Mouse (Mus musculus) lung, embryonic 15.5 days (tissue): ENCODE measurements around the gene Sgsm1. TPM values are rescaled to one million over a fixed set of nuclear protein-coding genes. Genes with fewer than 3 reads are reported as not detected.

Source experiments
- ATAC-seq: fragments of 200-750 bp; cut with Nextera tagmentation; 2 replicates; pipeline ENCODE4 v1.8.0; 2017; ENCODE audit warnings: moderate number of reproducible peaks, borderline replicate concordance; ENCODE audit not compliant: low FRiP score, low TSS enrichment; ENCODE audit errors: extremely low read depth
- H3K27ac ChIP-seq: fragments of 300-500 bp; sonication (generic); 2 replicates; pipeline ENCODE4 v1.5.1; 2015; ENCODE audit warnings: moderate library complexity, mild to moderate bottlenecking, inconsistent platforms
- H3K27me3 ChIP-seq: fragments of 300-500 bp; sonication (generic); 2 replicates; pipeline ENCODE4 v1.6.1; 2015; ENCODE audit warnings: inconsistent platforms
- H3K36me3 ChIP-seq: fragments of 300-500 bp; sonication (generic); 2 replicates; pipeline ENCODE4 v1.6.1; 2015; ENCODE audit warnings: inconsistent platforms
- H3K4me1 ChIP-seq: fragments of 300-500 bp; sonication (generic); 2 replicates; pipeline ENCODE4 v1.6.1; 2015; ENCODE audit warnings: inconsistent platforms
- H3K4me2 ChIP-seq: fragments of 300-500 bp; sonication (generic); 2 replicates; pipeline ENCODE4 v1.6.1; 2015; ENCODE audit warnings: inconsistent platforms, mild to moderate bottlenecking, moderate library complexity
- H3K4me3 ChIP-seq: fragments of 300-500 bp; sonication (generic); 2 replicates; pipeline ENCODE4 v1.5.1; 2015; ENCODE audit warnings: mild to moderate bottlenecking, inconsistent platforms
- H3K9ac ChIP-seq: fragments of 300-500 bp; sonication (generic); 2 replicates; pipeline ENCODE4 v1.6.1; 2015; ENCODE audit warnings: inconsistent platforms
- H3K9me3 ChIP-seq: fragments of 300-500 bp; sonication (generic); 2 replicates; pipeline ENCODE4 v1.6.1; 2016; ENCODE audit warnings: inconsistent platforms
- WGBS: fragments of 180-500 bp; shearing (Covaris S2); methylation state at CpG from one replicate; pipeline ENCODE4 v1.1.7; 2015; 5-methylcytosine and 5-hydroxymethylcytosine counted together
- polyA plus RNA-seq: library from polyadenylated mRNA; unstranded; fragments of >200 nt; fragmentation: Nextera tagmentation; extraction: Ambion mirVana; gene quantifications from 2 replicates; pipeline ENCODE4 v1.2.1, GENCODE M21; 2015

Gene Sgsm1
- polyA plus RNA-seq, 1 experiment from 2014 or later: 5.4 TPM

GRCm38 (mm10) chr5:113309491-113310376 is 852 bp downstream of the Sgsm1 start:
- H3K36me3 ChIP-seq: no peaks in the 10 kb centered on the region
- peak overlapping the region; percentile 85 for H3K4me2 ChIP-seq
- H3K9me3 ChIP-seq: no peaks in the 10 kb centered on the region
- H3K27me3 ChIP-seq: peaks cover 29% of the 10 kb centered on the region; the same call in 1 of the 2 replicates
- H3K9ac ChIP-seq: peak overlapping the region; percentile 55; the same call in 1 of the 2 replicates
- no peak for ATAC-seq
- H3K27ac ChIP-seq: no peak overlapping the region
- 55% methylated on average over 22 of the region's 22 CpGs for WGBS
- H3K4me1 ChIP-seq: peaks cover 14% of the 10 kb centered on the region
- peak overlapping the region; percentile 55 for H3K4me3 ChIP-seq

- no peaks in the 10 kb centered on the region for H3K9me3 ChIP-seq
- no peaks in the 10 kb centered on the region for H3K36me3 ChIP-seq
- H3K27me3 ChIP-seq: peaks cover 23% of the 10 kb centered on the region; the same call in 1 of the 2 replicates
- ATAC-seq: no peak
- under 1% methylated on average over 25 of the region's 25 CpGs for WGBS
- H3K9ac ChIP-seq: no peak overlapping the region
- peak overlapping the region; percentile 13; the same call in 1 of the 2 replicates for H3K4me3 ChIP-seq
- peaks cover 11% of the 10 kb centered on the region for H3K4me1 ChIP-seq
- H3K27ac ChIP-seq: no peak overlapping the region
- peak overlapping the region; percentile 53 for H3K4me2 ChIP-seq
Measured at GRCm38 (mm10) chr5:113306750-113307477, 3.7 kb downstream of the Sgsm1 start.

- Histone ChIP-seq H3K9ac (no peak overlapping the region), H3K4me3 (no peak overlapping the region), H3K27me3 (peaks cover 9% of the 10 kb centered on the region; the same call in 1 of the 2 replicates), H3K4me2 (no peak overlapping the region), H3K36me3 (no peaks in the 10 kb centered on the region), H3K4me1 (peaks cover 6% of the 10 kb centered on the region), H3K9me3 (no peaks in the 10 kb centered on the region), H3K27ac (no peak overlapping the region)
- 79% methylated on average over 5 of the region's 5 CpGs for whole genome bisulfite sequencing
- ATAC-seq: no peak
Measured at GRCm38 (mm10) chr5:113304527-113304926, 6.1 kb downstream of the Sgsm1 start.

GRCm38 (mm10) chr5:113301841-113302240 is 8.7 kb downstream of the Sgsm1 start:
- Histone ChIP-seq H3K27me3 (no peaks in the 10 kb centered on the region), H3K27ac (no peak overlapping the region), H3K9ac (no peak overlapping the region), H3K36me3 (no peaks in the 10 kb centered on the region), H3K4me3 (no peak overlapping the region), H3K4me1 (peaks cover 18% of the 10 kb centered on the region), H3K9me3 (no peaks in the 10 kb centered on the region), H3K4me2 (no peak overlapping the region)
- ATAC-seq: no peak
- whole genome bisulfite sequencing: 19% methylated on average over 13 of the region's 13 CpGs

- H3K27ac ChIP-seq: no peak overlapping the region
- H3K4me1 ChIP-seq: peaks cover 18% of the 10 kb centered on the region
- no peaks in the 10 kb centered on the region for H3K36me3 ChIP-seq
- 51% methylated on average over 22 of the region's 22 CpGs for WGBS
- no peak overlapping the region for H3K9ac ChIP-seq
- no peaks in the 10 kb centered on the region for H3K27me3 ChIP-seq
- peak overlapping the region; percentile 13; the same call in 1 of the 2 replicates for H3K4me2 ChIP-seq
- ATAC-seq: no peak
- no peaks in the 10 kb centered on the region for H3K9me3 ChIP-seq
- H3K4me3 ChIP-seq: no peak overlapping the region
Measured at GRCm38 (mm10) chr5:113300148-113300889, 10.3 kb downstream of the Sgsm1 start.

- H3K4me1 ChIP-seq: peaks cover 18% of the 10 kb centered on the region
- H3K9me3 ChIP-seq: no peaks in the 10 kb centered on the region
- no peak overlapping the region for H3K4me3 ChIP-seq
- no peak for ATAC-seq
- no peaks in the 10 kb centered on the region for H3K27me3 ChIP-seq
- H3K4me2 ChIP-seq: no peak overlapping the region
- no peak overlapping the region for H3K9ac ChIP-seq
- no peak overlapping the region for H3K27ac ChIP-seq
- H3K36me3 ChIP-seq: no peaks in the 10 kb centered on the region
- WGBS: 40% methylated on average over 9 of the region's 9 CpGs
Measured at GRCm38 (mm10) chr5:113299433-113299832, 11.2 kb downstream of the Sgsm1 start.

- H3K36me3 ChIP-seq: no peaks in the 10 kb centered on the region
- H3K27me3 ChIP-seq: no peaks in the 10 kb centered on the region
- H3K4me1 ChIP-seq: peaks cover 18% of the 10 kb centered on the region
- H3K9me3 ChIP-seq: no peaks in the 10 kb centered on the region
- WGBS: 61% methylated on average over 6 of the region's 6 CpGs
- no peak overlapping the region for H3K27ac ChIP-seq
- H3K4me3 ChIP-seq: no peak overlapping the region
- no peak for ATAC-seq
- H3K9ac ChIP-seq: no peak overlapping the region
- H3K4me2 ChIP-seq: no peak overlapping the region
Measured at GRCm38 (mm10) chr5:113298826-113299225, 11.8 kb downstream of the Sgsm1 start.

- H3K27me3 ChIP-seq: no peaks in the 10 kb centered on the region
- peaks cover 18% of the 10 kb centered on the region for H3K4me1 ChIP-seq
- H3K4me2 ChIP-seq: peak overlapping the region; percentile 42
- no peak overlapping the region for H3K27ac ChIP-seq
- no peak for ATAC-seq
- no peak overlapping the region for H3K9ac ChIP-seq
- H3K9me3 ChIP-seq: no peaks in the 10 kb centered on the region
- 10% methylated on average over 12 of the region's 12 CpGs for WGBS
- H3K36me3 ChIP-seq: no peaks in the 10 kb centered on the region
- H3K4me3 ChIP-seq: no peak overlapping the region
Measured at GRCm38 (mm10) chr5:113298040-113298439, 12.5 kb downstream of the Sgsm1 start.

GRCm38 (mm10) chr5:113295791-113296190 is 14.8 kb downstream of the Sgsm1 start:
- H3K27me3 ChIP-seq: no peaks in the 10 kb centered on the region
- WGBS: 17% methylated on average over 4 of the region's 4 CpGs
- H3K4me2 ChIP-seq: no peak overlapping the region
- no peak overlapping the region for H3K4me3 ChIP-seq
- H3K36me3 ChIP-seq: no peaks in the 10 kb centered on the region
- peak; percentile 81 for ATAC-seq
- peak overlapping the region; percentile 89 for H3K27ac ChIP-seq
- H3K9me3 ChIP-seq: no peaks in the 10 kb centered on the region
- no peak overlapping the region for H3K9ac ChIP-seq
- H3K4me1 ChIP-seq: peaks cover 18% of the 10 kb centered on the region

- no peak overlapping the region for H3K9ac ChIP-seq
- H3K27ac ChIP-seq: no peak overlapping the region
- H3K27me3 ChIP-seq: peaks cover 6% of the 10 kb centered on the region
- no peak overlapping the region for H3K4me3 ChIP-seq
- H3K9me3 ChIP-seq: no peaks in the 10 kb centered on the region
- no peaks in the 10 kb centered on the region for H3K36me3 ChIP-seq
- H3K4me2 ChIP-seq: no peak overlapping the region
- peaks cover 18% of the 10 kb centered on the region for H3K4me1 ChIP-seq
- 80% methylated on average over 5 of the region's 5 CpGs for WGBS
- ATAC-seq: no peak
Measured at GRCm38 (mm10) chr5:113294575-113294974, 16.0 kb downstream of the Sgsm1 start.

- no peak for ATAC-seq
- Histone ChIP-seq H3K4me3 (no peak overlapping the region), H3K27me3 (peaks cover 16% of the 10 kb centered on the region), H3K9ac (no peak overlapping the region), H3K9me3 (no peaks in the 10 kb centered on the region), H3K27ac (no peak overlapping the region), H3K4me1 (peaks cover 15% of the 10 kb centered on the region), H3K36me3 (no peaks in the 10 kb centered on the region), H3K4me2 (no peak overlapping the region)
- WGBS: 73% methylated on average over 4 of the region's 4 CpGs
Measured at GRCm38 (mm10) chr5:113293446-113293845, 17.1 kb downstream of the Sgsm1 start.
